Comparison of ENCODE assay signal across 11 mouse cellular contexts in the genomic region with DNA sequence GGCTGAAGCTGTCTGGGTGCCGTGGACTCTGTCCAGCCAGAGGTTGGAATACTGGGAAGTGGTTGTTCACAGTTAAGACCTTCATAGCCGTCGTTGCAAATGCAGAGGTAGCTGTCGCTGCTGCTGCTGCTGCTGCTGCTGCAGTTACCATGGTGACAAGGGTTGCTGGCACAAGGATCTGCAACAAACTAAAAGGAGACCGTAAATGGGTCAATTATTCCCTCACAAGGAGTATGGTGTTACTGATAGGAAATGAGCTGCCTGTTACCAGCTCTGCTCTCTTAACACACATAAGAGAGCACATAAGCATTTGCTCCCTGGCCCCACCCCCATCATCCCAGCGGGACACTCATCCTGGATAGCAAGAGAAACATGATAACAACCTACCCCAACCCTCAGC.
DNase-seq lines count a peak whose midpoint lies in the region; ATAC-seq and TF ChIP-seq lines count a peak whose summit lies in the region.
"Had no signal": no experiment of that assay in that cellular context is flagged by ENCODE, and none has a peak within 500 bp of the region (broad histone marks: within the 10 kb centered on the region; RNA-seq: fewer than 3 reads in every experiment).

No protein-coding gene starts in this region.

- peak; percentile 27 for DNase-seq in lung, postnatal 10 days
- no peak for DNase-seq in lung, adult 2 months
- DNase-seq in embryonic facial prominence, embryonic 14.5 days (ENCODE audit: low spot score): peak; percentile 34
- DNase-seq in limb, embryonic 10.5 days (ENCODE audit: low spot score): peak; percentile 40
- DNase-seq in heart, postnatal 25 days (ENCODE audit: low spot score): no peak
- DNase-seq: adrenal gland, postnatal 14 days; gastrocnemius, postnatal 10 days; thymus, postnatal 25 days had no signal

- 17% methylated on average over 6 of the region's 6 CpGs for WGBS in lung, adult 2 months
- 16% methylated on average over 6 of the region's 6 CpGs for WGBS in embryonic facial prominence, embryonic 14.5 days
- WGBS in limb, embryonic 10.5 days: 23% methylated on average over 6 of the region's 6 CpGs
- 7% methylated on average over 6 of the region's 6 CpGs for WGBS in olfactory bulb, adult 2 months
- WGBS in intestine, embryonic 16.5 days: 27% methylated on average over 6 of the region's 6 CpGs
- WGBS in heart, embryonic 11.5 days (ENCODE audit: insufficient replicate concordance): 11% methylated on average over 6 of the region's 6 CpGs

- no peak for TF ChIP-seq POLR2A in lung, adult 2 months (IDR thresholded peaks at IDR 0.05; ENCODE audit: borderline replicate concordance, extremely low read depth, low read depth, low read length)
- no peak for TF ChIP-seq POLR2A in olfactory bulb, adult 2 months (IDR thresholded peaks at IDR 0.05; ENCODE audit: insufficient read depth, low read depth, low read length)

- H3K36me3 ChIP-seq in embryonic facial prominence, embryonic 14.5 days (ENCODE audit: control insufficient read depth, insufficient read depth, low read length): no peaks in the 10 kb centered on the region
- H3K36me3 ChIP-seq in limb, embryonic 10.5 days: no peaks in the 10 kb centered on the region
- no peaks in the 10 kb centered on the region for H3K36me3 ChIP-seq in intestine, embryonic 16.5 days (ENCODE audit: control insufficient read depth, insufficient read depth, low read length)
- H3K36me3 ChIP-seq in heart, embryonic 11.5 days (ENCODE audit: control insufficient read depth, insufficient read depth, low read length): no peaks in the 10 kb centered on the region

- no peak overlapping the region for H3K27ac ChIP-seq in embryonic facial prominence, embryonic 14.5 days (replicated peaks; ENCODE audit: low read depth, low read length)
- no peak overlapping the region for H3K27ac ChIP-seq in limb, embryonic 10.5 days
- peak overlapping the region; percentile 11; the same call in 1 of the 2 replicates for H3K27ac ChIP-seq in olfactory bulb, adult 2 months (ENCODE audit: insufficient read depth, low read depth, low read length)
- H3K27ac ChIP-seq in intestine, embryonic 16.5 days (ENCODE audit: low read length): no peak overlapping the region
- no peak overlapping the region for H3K27ac ChIP-seq in heart, embryonic 11.5 days (ENCODE audit: low read depth, low read length)

- no peaks in the 10 kb centered on the region for H3K27me3 ChIP-seq in embryonic facial prominence, embryonic 14.5 days (replicated peaks; ENCODE audit: control insufficient read depth, insufficient read depth, low read length)
- H3K27me3 ChIP-seq in limb, embryonic 10.5 days (ENCODE audit: low read depth, poor library complexity, severe bottlenecking): peaks cover 4% of the 10 kb centered on the region; the same call in 1 of the 2 replicates
- no peaks in the 10 kb centered on the region for H3K27me3 ChIP-seq in intestine, embryonic 16.5 days (replicated peaks; ENCODE audit: control insufficient read depth, insufficient read depth, low read length)
- H3K27me3 ChIP-seq in heart, embryonic 11.5 days (ENCODE audit: control insufficient read depth, insufficient read depth, low read length): no peaks in the 10 kb centered on the region

- H3K9me3 ChIP-seq in embryonic facial prominence, embryonic 14.5 days (ENCODE audit: control insufficient read depth, low read length): no peaks in the 10 kb centered on the region
- no peaks in the 10 kb centered on the region for H3K9me3 ChIP-seq in limb, embryonic 10.5 days (replicated peaks)
- H3K9me3 ChIP-seq in intestine, embryonic 16.5 days (ENCODE audit: control insufficient read depth, low read length): no peaks in the 10 kb centered on the region
- H3K9me3 ChIP-seq in heart, embryonic 11.5 days (replicated peaks; ENCODE audit: control insufficient read depth, low read length): no peaks in the 10 kb centered on the region

- no peaks in the 10 kb centered on the region for H3K4me1 ChIP-seq in lung, adult 2 months (ENCODE audit: control insufficient read depth, insufficient read depth, low read length)
- no peaks in the 10 kb centered on the region for H3K4me1 ChIP-seq in embryonic facial prominence, embryonic 14.5 days (ENCODE audit: control insufficient read depth, insufficient read depth, low read length)
- peaks cover 7% of the 10 kb centered on the region for H3K4me1 ChIP-seq in limb, embryonic 10.5 days
- peaks cover 18% of the 10 kb centered on the region for H3K4me1 ChIP-seq in olfactory bulb, adult 2 months (ENCODE audit: control insufficient read depth, insufficient read depth, low read length)
- no peaks in the 10 kb centered on the region for H3K4me1 ChIP-seq in intestine, embryonic 16.5 days (ENCODE audit: control insufficient read depth, insufficient read depth, low read length)
- H3K4me1 ChIP-seq in heart, embryonic 11.5 days (ENCODE audit: control insufficient read depth, insufficient read depth, low read length): no peaks in the 10 kb centered on the region; the same call in 1 of the 2 replicates

- no peak overlapping the region for H3K4me2 ChIP-seq in embryonic facial prominence, embryonic 14.5 days (ENCODE audit: low read depth, low read length)
- no peak overlapping the region for H3K4me2 ChIP-seq in intestine, embryonic 16.5 days (ENCODE audit: low read depth, low read length)
- no peak overlapping the region for H3K4me2 ChIP-seq in heart, embryonic 11.5 days

- TF ChIP-seq CTCF in lung, adult 2 months (IDR thresholded peaks at IDR 0.05; ENCODE audit: insufficient read depth, low read length): no peak
- no peak for TF ChIP-seq CTCF in olfactory bulb, adult 2 months (IDR thresholded peaks at IDR 0.05; ENCODE audit: insufficient read depth, low read depth, low read length)

- no peak overlapping the region for H3K9ac ChIP-seq in embryonic facial prominence, embryonic 14.5 days (ENCODE audit: low read depth, low read length)
- H3K9ac ChIP-seq in intestine, embryonic 16.5 days (ENCODE audit: low read depth, low read length): no peak overlapping the region
- H3K9ac ChIP-seq in heart, embryonic 11.5 days (ENCODE audit: low read depth, low read length): no peak overlapping the region

- ATAC-seq in embryonic facial prominence, embryonic 14.5 days (ENCODE audit: low read depth): peak; percentile 58
- no peak for ATAC-seq in intestine, embryonic 16.5 days
- no peak for ATAC-seq in heart, embryonic 11.5 days (replicated peaks; ENCODE audit: insufficient number of reproducible peaks, low FRiP score, low TSS enrichment)

- H3K4me3 ChIP-seq in lung, adult 2 months (replicated peaks; ENCODE audit: extremely low read depth, low read depth, low read length): no peak overlapping the region
- H3K4me3 ChIP-seq in embryonic facial prominence, embryonic 14.5 days (ENCODE audit: low read depth, low read length): no peak overlapping the region
- no peak overlapping the region for H3K4me3 ChIP-seq in limb, embryonic 10.5 days
- no peak overlapping the region for H3K4me3 ChIP-seq in olfactory bulb, adult 2 months (ENCODE audit: insufficient read depth, low read depth, low read length)
- no peak overlapping the region for H3K4me3 ChIP-seq in intestine, embryonic 16.5 days (ENCODE audit: low read length)
- H3K4me3 ChIP-seq in heart, embryonic 11.5 days (ENCODE audit: low read depth, low read length): no peak overlapping the region

- intact Hi-C loops in heart, postnatal 25 days (cut with DNase I): loop anchor here (10.0 kb wide), 1 partner anchor 471 kb away; no protein-coding TSS in a partner anchor

Comparison
In these comparisons a context has a peak if more than half of its experiments do, and no peak if none do; other contexts are left out.
1. DNase-seq: peak in lung, postnatal 10 days (single experiment), embryonic facial prominence, embryonic 14.5 days (single experiment) and limb, embryonic 10.5 days (single experiment); none in lung, adult 2 months (single experiment) and heart, postnatal 25 days (single experiment).